Mouse (Mus musculus) lung, adult 2 months (tissue): Measurements from ENCODE around the gene Rab40b.

ENCODE experiments used
- CTCF ChIP-seq: fragments of 200-500 bp; IDR thresholded peaks from 2 replicates; pipeline ENCODE4 v1.5.1; 2011; ENCODE audit warnings: mild to moderate bottlenecking, low read length, control low read depth; ENCODE audit not compliant: insufficient read depth
- POLR2A ChIP-seq: fragments of 200-500 bp; IDR thresholded peaks from 2 replicates; pipeline ENCODE4 v1.6.1; 2011; ENCODE audit warnings: low read depth, mild to moderate bottlenecking, control low read depth, low read length, borderline replicate concordance; ENCODE audit errors: extremely low read depth

DNA sequence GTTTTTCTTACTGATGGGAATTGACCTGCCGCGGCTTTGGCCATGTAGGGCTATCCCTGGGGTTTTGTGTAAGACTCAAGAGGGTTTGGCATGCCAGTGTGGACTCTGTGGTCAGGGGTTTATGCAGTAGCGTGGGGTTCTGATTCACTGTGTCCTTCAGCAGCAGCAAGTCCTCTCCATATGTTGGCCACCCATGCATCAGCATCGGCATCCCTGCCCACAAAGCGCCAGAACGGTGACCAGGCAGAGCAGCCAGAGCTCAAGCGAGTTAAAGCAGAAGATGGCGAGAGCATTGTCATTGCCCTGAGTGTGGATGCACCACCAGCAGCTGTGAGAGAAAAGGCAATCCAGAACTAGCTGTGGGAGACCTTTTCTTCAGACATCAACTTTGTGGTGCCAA lies 81.4 kb downstream of the Rab40b start:
- TF ChIP-seq CTCF (no peak), POLR2A (no peak)
